Mouse (Mus musculus): ENCODE data around the gene Orai1. TPM values are rescaled to one million over a fixed set of nuclear protein-coding genes. Genes with fewer than 3 reads are reported as not detected.

The Orai1 gene
- polyA plus RNA-seq (2012; rRNA removed) = 50.3 and 82.7 TPM in 2 replicates

GRCm38 (mm10) chr5:123014753-123015701 is at the start of gene Orai1:
TSS of gene Orai1 (plus strand) at chr5:123015074.

GRCm38 (mm10) chr5:122989551-122990330 is 25.1 kb upstream of the Orai1 start, which contains the start of gene Kdm2b:
TSS of gene Kdm2b (minus strand) at chr5:122989823.

GRCm38 (mm10) chr5:123046916-123047315 is 32.0 kb downstream of the Orai1 start, which contains the start of gene Morn3:
TSS of gene Morn3 (minus strand) at chr5:123047016.

GRCm38 (mm10) chr5:123068115-123068514 is 53.2 kb downstream of the Orai1 start, which contains the start of gene Tmem120b:
TSS of gene Tmem120b (plus strand) at chr5:123068415.

Other genes starting within 250 kb of the Orai1 start
- 17.1 and 17.3 TPM in 2 replicates for gene Camkk2, start 235.7 kb upstream of the Orai1 start, polyA plus RNA-seq (2012; rRNA removed)
- 78.5 and 82.0 TPM in 2 replicates for gene Anapc5, start 193.7 kb upstream of the Orai1 start, polyA plus RNA-seq (2012; rRNA removed)
- 1.8 and 2.5 TPM in 2 replicates for gene Rnf34, start 165.0 kb upstream of the Orai1 start, polyA plus RNA-seq (2012; rRNA removed)
- 6.7 and 8.6 TPM in 2 replicates for gene Kdm2b, start 25.3 kb upstream of the Orai1 start, polyA plus RNA-seq (2012; rRNA removed)
- not detected in 2 replicates for gene Morn3, start 31.9 kb downstream of the Orai1 start, polyA plus RNA-seq (2012; rRNA removed)
- gene Tmem120b, start 53.3 kb downstream of the Orai1 start, polyA plus RNA-seq (2012; rRNA removed) = 3.1 and 3.4 TPM in 2 replicates
- 37.6 and 42.0 TPM in 2 replicates for gene Rhof, start 117.6 kb downstream of the Orai1 start, polyA plus RNA-seq (2012; rRNA removed)
- 4.4 and 6.1 TPM in 2 replicates for gene Setd1b, start 127.1 kb downstream of the Orai1 start, polyA plus RNA-seq (2012; rRNA removed)
- 5.2 and 7.6 TPM in 2 replicates for gene Psmd9, start 154.3 kb downstream of the Orai1 start, polyA plus RNA-seq (2012; rRNA removed)
- 0.34 TPM in 1 of 2 replicates, not detected in the other for gene Hpd, start 167.7 kb downstream of the Orai1 start, polyA plus RNA-seq (2012; rRNA removed)
- 0.09 and 0.10 TPM in 2 replicates for gene Wdr66, start 237.0 kb downstream of the Orai1 start, polyA plus RNA-seq (2012; rRNA removed)

All from stomach, adult 2 months (tissue).